Mouse (Mus musculus): Measurements from ENCODE around the gene Gpc3.
"Not testable (repeated sequence)": the region's sequence is repeated elsewhere in the genome, so short reads cannot be mapped to it uniquely, and the experiment has no call there.

Gpc3 gene

GRCm38 (mm10) chrX:52281103-52281900 is 332.4 kb downstream of the Gpc3 start:
- DNase-seq (ENCODE audit: low spot score in 2 of 2), result no peak

GRCm38 (mm10) chrX:52278687-52279359 is 334.9 kb downstream of the Gpc3 start:
- DNase-seq (ENCODE audit: low spot score in 2 of 2), result no peak

GRCm38 (mm10) chrX:52277599-52277998 is 336.2 kb downstream of the Gpc3 start:
- no peak for DNase-seq (ENCODE audit: low spot score in 2 of 2)

GRCm38 (mm10) chrX:52273016-52273415 is 340.7 kb downstream of the Gpc3 start:
- no peak for DNase-seq (ENCODE audit: low spot score in 2 of 2)

- no peak for DNase-seq (ENCODE audit: low spot score in 2 of 2)
Observed at GRCm38 (mm10) chrX:52261991-52262390, 351.8 kb downstream of the Gpc3 start.

- no peak for DNase-seq (ENCODE audit: low spot score in 2 of 2)
Observed at GRCm38 (mm10) chrX:52261546-52261945, 352.2 kb downstream of the Gpc3 start.

- DNase-seq (ENCODE audit: low spot score in 2 of 2), result not testable (repeated sequence)
Observed at GRCm38 (mm10) chrX:52259771-52260170, 354.0 kb downstream of the Gpc3 start.

GRCm38 (mm10) chrX:52254526-52254925 is 359.2 kb downstream of the Gpc3 start:
- no peak for DNase-seq (ENCODE audit: low spot score in 2 of 2)

GRCm38 (mm10) chrX:52245694-52246297 is 368.0 kb downstream of the Gpc3 start:
- no peak for DNase-seq (ENCODE audit: low spot score in 2 of 2)

- DNase-seq (ENCODE audit: low spot score in 2 of 2), result no peak
Observed at GRCm38 (mm10) chrX:52237470-52237869, 376.3 kb downstream of the Gpc3 start.

GRCm38 (mm10) chrX:52231984-52232383 is 381.8 kb downstream of the Gpc3 start:
- no peak for DNase-seq (ENCODE audit: low spot score in 2 of 2)

GRCm38 (mm10) chrX:52230711-52231110 is 383.0 kb downstream of the Gpc3 start:
- DNase-seq (ENCODE audit: low spot score in 2 of 2), result no peak
